Mouse (Mus musculus) heart, adult 2 months (tissue): ENCODE data around the gene Grin2a. TPM values are rescaled to one million over a fixed set of nuclear protein-coding genes. Genes with fewer than 3 reads are reported as not detected.

Experiments used
- DNase-seq, 2 experiments: peaks; one replicate each; pipeline ENCODE4 v3.0.0; 2021
- H3K27ac ChIP-seq: fragments of 200-600 bp; 2 replicates; pipeline ENCODE4 v1.8.1; 2022
- H3K27me3 ChIP-seq: fragments of 200-500 bp; 2 replicates; pipeline ENCODE4 v1.6.1; 2012; ENCODE audit warnings: mild to moderate bottlenecking, low read length, inconsistent platforms, mixed read lengths; ENCODE audit not compliant: control insufficient read depth, insufficient read depth
- H3K36me3 ChIP-seq: fragments of 200-500 bp; 2 replicates; pipeline ENCODE4 v1.6.1; 2012; ENCODE audit warnings: low read length, inconsistent platforms; ENCODE audit not compliant: control insufficient read depth, insufficient read depth
- H3K4me1 ChIP-seq: fragments of 200-500 bp; 2 replicates; pipeline ENCODE4 v1.6.1; 2011; ENCODE audit warnings: low read length; ENCODE audit not compliant: control insufficient read depth, insufficient read depth
- H3K4me3 ChIP-seq: fragments of 200-600 bp; 2 replicates; pipeline ENCODE4 v1.8.1; 2022
- H3K79me2 ChIP-seq: fragments of 200-500 bp; replicated peaks from 2 replicates; pipeline ENCODE4 v1.6.1; 2012; ENCODE audit warnings: mild to moderate bottlenecking, inconsistent platforms, low read length, moderate library complexity, mixed read lengths; ENCODE audit not compliant: control insufficient read depth, insufficient read depth
- H3K9ac ChIP-seq: fragments of 200-500 bp; 2 replicates; pipeline ENCODE4 v1.6.1; 2012; ENCODE audit warnings: low read depth, mild to moderate bottlenecking, control low read depth, inconsistent platforms, low read length, mixed read lengths
- CTCF ChIP-seq: fragments of 200-600 bp; IDR thresholded peaks from 2 replicates; pipeline ENCODE4 v1.8.1; 2022; ENCODE audit warnings: antibody characterized with exemption, mild to moderate bottlenecking, moderate library complexity
- EP300 ChIP-seq: fragments of 200-500 bp; IDR thresholded peaks from 2 replicates; pipeline ENCODE4 v1.6.1; 2011; ENCODE audit warnings: low read depth, low read length, control low read depth; ENCODE audit not compliant: insufficient read depth
- POLR2A ChIP-seq: fragments of 200-500 bp; IDR thresholded peaks from 2 replicates; pipeline ENCODE4 v1.6.1; 2011; ENCODE audit warnings: mild to moderate bottlenecking, low read depth, low read length, control low read depth; ENCODE audit not compliant: insufficient read depth
- WGBS: fragments of 180-500 bp; shearing (Covaris S2); methylation state at CpG from one replicate; pipeline ENCODE4 v1.1.7; 2018; 5-methylcytosine and 5-hydroxymethylcytosine counted together
- intact Hi-C: fragments of 180-260 bp; cut with DNase I; formaldehyde crosslinking; loops from one replicate; pipeline ENCODE4 v1.15.1; 2025
- polyA plus RNA-seq: library from polyadenylated mRNA; depleted of rRNA; stranded (reverse); fragments of >200 nt; gene quantifications from 2 replicates; pipeline ENCODE4 v1.2.3, GENCODE M21; 2012
- total RNA-seq, 2 experiments: library from RNA; stranded (reverse); gene quantifications; 2 replicates each; pipeline ENCODE4 v1.2.3; 2021

Gene Grin2a
- total and polyA plus RNA-seq, 3 experiments = 0.02 to 0.10 (median 0.07) TPM

DNA sequence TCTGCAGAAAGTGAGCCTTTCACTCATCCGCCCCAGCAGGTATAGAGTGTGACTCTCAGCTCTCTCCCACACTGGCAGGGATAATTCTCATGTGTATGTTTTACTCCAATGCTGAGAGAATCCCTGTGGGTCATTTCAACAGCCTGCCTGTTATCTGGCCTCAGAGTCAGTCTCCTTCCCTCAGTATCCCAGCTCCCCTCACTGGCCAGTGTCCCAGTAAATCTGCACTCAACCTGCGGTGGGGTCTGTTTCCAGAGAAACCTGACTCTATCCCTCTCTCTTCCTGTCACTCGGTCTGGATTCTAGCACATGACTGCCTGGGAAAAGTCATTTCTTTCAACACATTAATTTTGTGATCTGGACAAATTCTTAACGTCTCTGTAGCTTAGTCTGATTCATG, 122.4 kb downstream of the Grin2a start:
- Histone ChIP-seq H3K79me2 (no peaks in the 10 kb centered on the region), H3K9ac (no peak overlapping the region), H3K4me3 (no peak overlapping the region), H3K27ac (no peak overlapping the region), H3K4me1 (no peaks in the 10 kb centered on the region), H3K27me3 (no peaks in the 10 kb centered on the region), H3K36me3 (no peaks in the 10 kb centered on the region)
- TF ChIP-seq EP300 (no peak), POLR2A (no peak), CTCF (no peak)
- intact Hi-C loops = no loop called here
- WGBS = 35% methylated on average over 4 of the region's 4 CpGs
- DNase-seq = no peak

DNA sequence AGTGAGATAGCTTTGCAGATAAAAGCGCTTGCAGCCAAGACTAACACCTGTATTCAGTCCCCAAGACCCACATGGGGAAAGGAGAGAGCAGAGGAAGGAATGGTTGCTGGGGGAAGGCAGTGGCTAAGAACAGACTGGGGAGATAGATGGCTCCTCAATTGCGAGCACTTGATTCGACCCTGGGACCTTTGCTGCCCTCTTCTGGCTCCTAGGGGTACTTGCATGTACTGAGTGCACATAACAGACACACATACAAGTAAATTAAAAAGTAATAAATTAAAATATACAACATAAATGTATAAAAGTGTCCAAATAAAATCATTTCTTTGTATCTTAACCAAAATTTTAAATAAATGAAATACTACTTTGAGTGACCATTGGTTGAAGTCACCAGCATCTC, 129.7 kb downstream of the Grin2a start:
- no peak overlapping the region for H3K27ac ChIP-seq
- WGBS = 65% methylated on average over 3 of the region's 3 CpGs

DNA sequence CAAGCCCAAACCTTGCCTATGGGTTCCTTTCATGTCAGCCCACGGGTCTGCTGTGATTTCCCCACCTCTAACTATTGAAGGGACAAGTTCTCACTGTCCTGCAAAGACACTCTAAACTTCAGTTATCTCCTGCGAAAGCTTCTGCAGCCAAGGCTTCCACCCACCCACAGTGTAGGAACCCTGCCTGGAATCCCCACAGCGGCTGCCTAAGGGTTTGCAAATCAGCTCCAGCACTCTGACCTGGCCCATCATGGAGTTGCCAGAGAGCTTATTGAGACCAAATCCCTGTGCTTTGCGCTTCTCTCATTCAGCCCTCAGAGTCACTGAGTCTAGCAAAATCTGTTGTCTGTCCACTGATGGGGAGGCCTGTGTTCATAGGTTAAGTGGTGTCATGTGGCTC, 130.3 kb downstream of the Grin2a start:
- Histone ChIP-seq H3K79me2 (no peaks in the 10 kb centered on the region), H3K27me3 (no peaks in the 10 kb centered on the region), H3K27ac (no peak overlapping the region), H3K9ac (no peak overlapping the region), H3K4me3 (no peak overlapping the region), H3K4me1 (no peaks in the 10 kb centered on the region), H3K36me3 (no peaks in the 10 kb centered on the region)
- 60% methylated on average over 4 of the region's 4 CpGs for WGBS
- intact Hi-C loops = no loop called here
- DNase-seq = no peak
- TF ChIP-seq POLR2A (no peak), CTCF (no peak)

More for the DNA sequence above, 129.7 kb downstream of the Grin2a start:
- Histone ChIP-seq H3K36me3 (no peaks in the 10 kb centered on the region), H3K9ac (no peak overlapping the region), H3K4me3 (no peak overlapping the region), H3K27me3 (no peaks in the 10 kb centered on the region), H3K79me2 (no peaks in the 10 kb centered on the region), H3K4me1 (no peaks in the 10 kb centered on the region)
- no peak for DNase-seq
- intact Hi-C loops = no loop called here
- TF ChIP-seq POLR2A = no peak
- no peak for TF ChIP-seq EP300
- TF ChIP-seq CTCF = no peak

DNA sequence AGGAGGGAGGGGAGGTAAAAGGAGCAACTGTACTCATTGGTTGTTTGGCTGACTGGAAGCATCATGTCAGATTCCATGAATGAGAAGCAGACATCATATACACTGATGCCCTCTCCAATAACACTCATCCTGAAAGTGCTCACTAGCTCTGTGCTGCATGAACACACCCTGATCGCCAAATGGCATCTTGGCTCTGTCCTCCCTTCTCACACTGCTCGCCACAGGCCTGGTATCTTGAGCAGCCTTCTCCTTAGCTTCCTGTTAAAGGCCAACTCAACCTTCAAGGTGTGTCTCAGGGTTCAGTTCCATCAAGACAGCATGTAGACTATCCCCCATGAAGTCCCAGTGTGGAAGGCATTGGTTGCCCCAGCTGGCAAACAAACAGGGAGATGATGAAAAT, 137.6 kb downstream of the Grin2a start:
- 65% methylated on average over 2 of the region's 2 CpGs for WGBS
- Histone ChIP-seq H3K4me3 (no peak overlapping the region), H3K4me1 (no peaks in the 10 kb centered on the region), H3K27me3 (no peaks in the 10 kb centered on the region), H3K36me3 (no peaks in the 10 kb centered on the region), H3K27ac (no peak overlapping the region), H3K9ac (no peak overlapping the region), H3K79me2 (no peaks in the 10 kb centered on the region)
- TF ChIP-seq EP300 = no peak
- TF ChIP-seq POLR2A = no peak
- no peak for TF ChIP-seq CTCF
- intact Hi-C loops = no loop called here
- no peak for DNase-seq

DNA sequence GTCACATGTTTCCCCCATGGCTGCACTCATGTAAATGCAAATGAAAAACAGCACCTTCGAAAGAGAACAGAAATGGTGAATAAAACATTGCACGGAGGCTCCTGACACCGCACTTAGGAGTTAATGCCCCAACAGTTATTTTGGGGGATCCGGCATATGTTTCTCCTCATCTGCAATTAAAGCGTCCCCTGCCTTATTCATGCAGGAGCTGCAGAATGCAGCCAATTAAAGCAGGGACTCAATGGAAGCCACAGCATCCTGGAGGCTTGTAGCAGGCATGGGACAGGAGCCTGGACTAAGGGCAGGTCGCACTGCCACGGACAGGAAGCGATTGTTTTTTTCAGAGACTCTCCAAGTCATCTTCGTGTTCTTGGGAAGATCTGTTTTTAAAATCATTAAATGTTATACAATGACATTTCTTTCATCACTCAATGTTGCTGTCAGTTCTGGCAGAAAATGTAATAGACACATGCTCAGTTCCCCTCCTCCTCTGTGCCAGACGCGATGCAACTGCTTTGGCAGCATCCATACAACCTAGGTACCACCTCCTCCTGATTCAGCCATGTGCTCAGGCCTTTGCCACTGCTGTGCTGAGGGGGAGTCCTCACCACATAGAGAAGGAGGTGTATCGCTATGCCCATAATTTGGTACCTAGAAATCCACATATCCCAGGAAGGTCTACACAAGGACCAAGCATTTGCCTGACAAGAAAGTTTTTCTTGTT, 143.9 kb downstream of the Grin2a start:
- no peak overlapping the region for H3K9ac ChIP-seq

DNA sequence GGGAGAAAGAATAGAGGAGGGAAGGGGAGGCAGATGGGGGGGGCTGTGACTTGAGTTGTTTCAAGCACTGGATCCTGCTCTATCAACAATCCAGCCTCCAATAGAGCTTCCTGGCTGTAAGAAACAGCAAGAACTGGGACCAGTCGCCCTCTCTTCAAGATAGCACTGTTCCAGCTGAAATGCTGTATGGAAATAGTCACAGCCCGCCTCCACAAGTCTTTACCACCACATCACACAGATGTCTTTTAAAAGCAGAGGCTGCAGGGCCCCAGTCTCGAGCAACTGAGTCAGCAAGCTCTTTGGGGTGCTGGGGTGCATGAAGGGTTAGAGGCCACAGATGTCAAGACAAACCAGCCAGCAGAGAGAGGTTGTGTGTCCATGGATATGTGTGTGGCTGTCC, 153.9 kb downstream of the Grin2a start:
- Histone ChIP-seq H3K27me3 (no peaks in the 10 kb centered on the region), H3K9ac (no peak overlapping the region), H3K27ac (no peak overlapping the region), H3K4me3 (no peak overlapping the region), H3K79me2 (no peaks in the 10 kb centered on the region), H3K4me1 (no peaks in the 10 kb centered on the region), H3K36me3 (no peaks in the 10 kb centered on the region)
- WGBS = 29% methylated on average over 3 of the region's 3 CpGs
- intact Hi-C loops = no loop called here
- no peak for DNase-seq
- TF ChIP-seq EP300 = no peak
- no peak for TF ChIP-seq POLR2A
- TF ChIP-seq CTCF = no peak

More for the DNA sequence above, 143.9 kb downstream of the Grin2a start:
- H3K79me2 ChIP-seq = no peaks in the 10 kb centered on the region
- WGBS = 78% methylated on average over 12 of the region's 12 CpGs
- H3K27me3 ChIP-seq = no peaks in the 10 kb centered on the region
- intact Hi-C loops = no loop called here
- TF ChIP-seq CTCF = no peak
- TF ChIP-seq POLR2A = no peak
- no peak for TF ChIP-seq EP300
- DNase-seq = no peak
- H3K4me1 ChIP-seq = no peaks in the 10 kb centered on the region
- no peak overlapping the region for H3K27ac ChIP-seq
- no peak overlapping the region for H3K4me3 ChIP-seq
- no peaks in the 10 kb centered on the region for H3K36me3 ChIP-seq
